Mouse (Mus musculus): ENCODE measurements around the gene Shank2.

DNA sequence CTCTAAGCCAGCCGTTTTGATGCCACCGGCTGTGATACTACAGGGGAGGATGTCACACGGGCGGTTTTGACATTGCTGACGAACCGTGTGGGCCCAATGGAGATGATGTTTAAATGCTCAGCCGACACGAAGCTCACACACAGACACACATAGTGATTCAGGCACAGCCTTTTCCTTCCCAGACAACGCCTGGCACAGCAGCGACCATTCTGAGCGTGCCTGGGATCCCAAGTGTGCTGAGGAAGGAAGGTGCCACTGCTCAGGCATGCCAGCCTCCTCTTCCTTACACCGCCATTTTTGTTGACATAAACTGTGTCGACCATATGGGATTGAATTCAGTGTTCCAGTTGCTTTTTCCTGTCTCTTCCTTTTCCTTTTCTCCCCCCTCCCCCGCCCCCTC is 172.6 kb downstream of the Shank2 start:
- no peak for TF ChIP-seq CTCF (IDR thresholded peaks at IDR 0.05; ENCODE audit: low read depth)
- TF ChIP-seq EP300 (optimal IDR thresholded peaks at IDR 0.05) = no peak
